Mouse (Mus musculus) lung, postnatal 10 days (tissue): ENCODE data around the gene Vps29.

ENCODE experiments used
- DNase-seq: peaks from one replicate; pipeline ENCODE4 v3.0.0; 2021

The Vps29 gene

GRCm38 (mm10) chr5:122400628-122401302, 46.6 kb downstream of the Vps29 start:
- DNase-seq, result peak; percentile 71

- DNase-seq, result peak; percentile 77
Measured at GRCm38 (mm10) chr5:122401303-122401640, 47.1 kb downstream of the Vps29 start.

- DNase-seq, result no peak
Measured at GRCm38 (mm10) chr5:122402160-122402559, 48.0 kb downstream of the Vps29 start.

GRCm38 (mm10) chr5:122402772-122403171, 48.6 kb downstream of the Vps29 start:
- DNase-seq, result peak; percentile 74

GRCm38 (mm10) chr5:122403362-122403761, 49.2 kb downstream of the Vps29 start:
- no peak for DNase-seq

GRCm38 (mm10) chr5:122405537-122405936, 51.4 kb downstream of the Vps29 start:
- DNase-seq, result no peak

- peak; percentile 34 for DNase-seq
Measured at GRCm38 (mm10) chr5:122409692-122410645, 55.8 kb downstream of the Vps29 start.

GRCm38 (mm10) chr5:122411892-122412291, 57.7 kb downstream of the Vps29 start:
- DNase-seq, result peak; percentile 11

- peak; percentile 71 for DNase-seq
Measured at GRCm38 (mm10) chr5:122412826-122413225, 58.7 kb downstream of the Vps29 start.

GRCm38 (mm10) chr5:122414351-122414750, 60.2 kb downstream of the Vps29 start:
- no peak for DNase-seq
